In the genomic region with DNA sequence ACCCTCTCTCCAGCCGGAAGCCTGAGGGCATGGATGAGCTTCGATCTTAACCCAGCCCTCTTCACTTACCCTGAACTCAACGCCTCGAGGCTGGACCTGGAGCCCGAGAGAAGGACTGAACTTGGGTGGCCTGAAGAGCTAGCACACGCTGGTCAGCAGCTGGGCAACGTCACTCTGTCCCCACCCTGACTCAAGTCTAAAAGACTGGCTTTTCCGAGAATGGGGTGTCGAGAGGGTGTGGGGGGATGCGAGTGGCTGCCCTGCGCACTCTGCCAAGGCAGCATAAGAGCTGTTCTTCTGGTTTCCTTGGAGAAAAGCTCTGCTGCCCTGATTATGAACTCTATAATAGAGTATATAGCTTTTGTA, we compare ENCODE assay signal across 7 mouse cellular contexts. TPM values are rescaled to one million over a fixed set of nuclear protein-coding genes. Genes with fewer than 3 reads are reported as not detected.
DNase-seq lines count a peak whose midpoint lies in the region; ATAC-seq and TF ChIP-seq lines count a peak whose summit lies in the region.

No protein-coding gene starts in this region.

- WGBS in lung, embryonic 16.5 days, result 0% methylated on average over 11 of the region's 11 CpGs
- WGBS in limb, embryonic 11.5 days, result 1% methylated on average over 11 of the region's 11 CpGs
- WGBS in olfactory bulb, adult 2 months, result 6% methylated on average over 11 of the region's 11 CpGs

- no peaks in the 10 kb centered on the region for H3K36me3 ChIP-seq in lung, embryonic 16.5 days (ENCODE audit: control insufficient read depth, insufficient read depth, low read length)
- H3K36me3 ChIP-seq in limb, embryonic 11.5 days (ENCODE audit: control insufficient read depth, insufficient read depth, low read length), result no peaks in the 10 kb centered on the region

- peak overlapping the region; percentile 72 for H3K4me3 ChIP-seq in lung, embryonic 16.5 days (ENCODE audit: low read length)
- peak overlapping the region; percentile 68 for H3K4me3 ChIP-seq in embryonic fibroblast, embryonic 13.5 days (ENCODE audit: insufficient read depth, low read length)
- peak overlapping the region; percentile 76 for H3K4me3 ChIP-seq in limb, embryonic 11.5 days (ENCODE audit: low read depth, low read length)
- peak overlapping the region; percentile 63 for H3K4me3 ChIP-seq in olfactory bulb, adult 2 months (ENCODE audit: insufficient read depth, low read depth, low read length)

- no peaks in the 10 kb centered on the region for H3K27me3 ChIP-seq in lung, embryonic 16.5 days (ENCODE audit: control insufficient read depth, insufficient read depth, low read depth, low read length)
- no peaks in the 10 kb centered on the region for H3K27me3 ChIP-seq in limb, embryonic 11.5 days (ENCODE audit: control insufficient read depth, insufficient read depth, low read length)

- peak overlapping the region; percentile 100 for H3K27ac ChIP-seq in lung, embryonic 16.5 days (ENCODE audit: low read length)
- peak overlapping the region; percentile 93 for H3K27ac ChIP-seq in embryonic fibroblast, embryonic 13.5 days (ENCODE audit: insufficient read depth, low read length)
- peak overlapping the region; percentile 96 for H3K27ac ChIP-seq in limb, embryonic 11.5 days (replicated peaks; ENCODE audit: low read depth, low read length)
- H3K27ac ChIP-seq in olfactory bulb, adult 2 months (ENCODE audit: insufficient read depth, low read depth, low read length), result peak overlapping the region; percentile 70

- H3K9ac ChIP-seq in lung, embryonic 16.5 days (ENCODE audit: low read length), result peak overlapping the region; percentile 94
- peak overlapping the region; percentile 91 for H3K9ac ChIP-seq in limb, embryonic 11.5 days (ENCODE audit: low read length)

- ATAC-seq in lung, embryonic 16.5 days (ENCODE audit: low read depth), result no peak
- no peak for ATAC-seq in limb, embryonic 11.5 days (ENCODE audit: insufficient number of reproducible peaks, low FRiP score, low TSS enrichment, low read depth)

- no peak for TF ChIP-seq CTCF in embryonic fibroblast, embryonic 13.5 days (IDR thresholded peaks at IDR 0.05; ENCODE audit: borderline replicate concordance, insufficient read depth, low read length)
- TF ChIP-seq CTCF in olfactory bulb, adult 2 months (IDR thresholded peaks at IDR 0.05; ENCODE audit: insufficient read depth, low read depth, low read length), result no peak

- H3K4me2 ChIP-seq in lung, embryonic 16.5 days (ENCODE audit: low read depth, low read length), result peak overlapping the region; percentile 67
- H3K4me2 ChIP-seq in limb, embryonic 11.5 days (ENCODE audit: low read depth, severe bottlenecking), result peak overlapping the region; percentile 62

- peaks cover 59% of the 10 kb centered on the region for H3K4me1 ChIP-seq in lung, embryonic 16.5 days (replicated peaks; ENCODE audit: control insufficient read depth, insufficient read depth, low read length)
- H3K4me1 ChIP-seq in embryonic fibroblast, embryonic 13.5 days (ENCODE audit: control insufficient read depth, insufficient read depth, low read length), result peaks cover 24% of the 10 kb centered on the region
- H3K4me1 ChIP-seq in limb, embryonic 11.5 days (ENCODE audit: control insufficient read depth, insufficient read depth, low read length), result peaks cover 46% of the 10 kb centered on the region
- H3K4me1 ChIP-seq in olfactory bulb, adult 2 months (ENCODE audit: control insufficient read depth, insufficient read depth, low read length), result peaks cover 33% of the 10 kb centered on the region

- TF ChIP-seq POLR2A in embryonic fibroblast, embryonic 13.5 days (IDR thresholded peaks at IDR 0.05; ENCODE audit: low read depth, low read length), result no peak; the same call in 1 of the 2 replicates
- no peak for TF ChIP-seq POLR2A in olfactory bulb, adult 2 months (IDR thresholded peaks at IDR 0.05; ENCODE audit: insufficient read depth, low read depth, low read length)

- intact Hi-C loops in left cerebral cortex, postnatal 10 days (cut with DNase I), result no loop called here

- H3K9me3 ChIP-seq in lung, embryonic 16.5 days (ENCODE audit: control insufficient read depth, low read length), result no peaks in the 10 kb centered on the region
- no peaks in the 10 kb centered on the region for H3K9me3 ChIP-seq in limb, embryonic 11.5 days (ENCODE audit: control insufficient read depth, low read length)

- no peak for DNase-seq in lung, postnatal 25 days (ENCODE audit: low spot score)
- DNase-seq in limb, embryonic 11.5 days (ENCODE audit: low spot score), result no peak
- DNase-seq in left cerebral cortex, postnatal 10 days (ENCODE audit: extremely low spot score in 1 of 2, low spot score in 2 of 2), result no peak
- DNase-seq in thymus, postnatal 0 days (ENCODE audit: low spot score), result no peak

RNA-seq across cellular contexts. Expression of a gene that starts 1.6 kb away (rescaled TPM):
- polyA plus RNA-seq in lung, embryonic 16.5 days (2015; fragmentation: Nextera tagmentation; extraction: Ambion mirVana), result 560 and 561 TPM in 2 replicates
- polyA plus RNA-seq in embryonic fibroblast, embryonic 13.5 days (2011; ENCODE audit: insufficient read length, low read depth, missing spikeins), result 201 and 239 TPM in 2 replicates
- 534 and 581 TPM in 2 replicates for polyA plus RNA-seq in limb, embryonic 11.5 days (2014; fragmentation: Nextera tagmentation; extraction: Ambion mirVana)
- not detected in 2 replicates for polyA plus RNA-seq in olfactory bulb, adult 2 months (2012; ENCODE audit: insufficient read depth, insufficient read length, low replicate concordance, missing spikeins)
- 10 to 100 TPM; 37.3 to 54.8 TPM for total RNA-seq in left cerebral cortex, postnatal 10 days (2021)
- polyA plus RNA-seq in thymus, postnatal 0 days (2015; fragmentation: Nextera tagmentation; extraction: Ambion mirVana), result 262 and 327 TPM in 2 replicates

RNA-seq across cellular contexts. Expression of a gene that starts 27.3 kb away (rescaled TPM):
- 18.4 and 18.8 TPM in 2 replicates for polyA plus RNA-seq in lung, embryonic 16.5 days (2015; fragmentation: Nextera tagmentation; extraction: Ambion mirVana)
- polyA plus RNA-seq in embryonic fibroblast, embryonic 13.5 days (2011; ENCODE audit: insufficient read length, low read depth, missing spikeins), result 0.78 and 1.1 TPM in 2 replicates
- 4.7 and 5.7 TPM in 2 replicates for polyA plus RNA-seq in limb, embryonic 11.5 days (2014; fragmentation: Nextera tagmentation; extraction: Ambion mirVana)
- 129 TPM in 1 of 2 replicates, not detected in the other for polyA plus RNA-seq in olfactory bulb, adult 2 months (2012; ENCODE audit: insufficient read depth, insufficient read length, low replicate concordance, missing spikeins)
- 1 to 10 TPM in 1 of 2 experiments, under 1 TPM in 1; 0.97 to 1.9 TPM for total RNA-seq in left cerebral cortex, postnatal 10 days (2021)
- polyA plus RNA-seq in thymus, postnatal 0 days (2015; fragmentation: Nextera tagmentation; extraction: Ambion mirVana), result 58.9 and 64.1 TPM in 2 replicates

Comparison
In these comparisons a context has a peak if more than half of its experiments do, and no peak if none do; other contexts are left out.
1. RNA of a gene that starts 1.6 kb away (polyA plus RNA-seq): 534 to 581 TPM in limb, embryonic 11.5 days, 560 to 561 TPM in lung, embryonic 16.5 days, 262 to 327 TPM in thymus, postnatal 0 days and 201 to 239 TPM in embryonic fibroblast, embryonic 13.5 days; not detected in olfactory bulb, adult 2 months; every median in the first group is over 100 times any median in the second.
2. Peak in every context shown above with its lines, with median percentiles within 50 percentile points of each other: H3K27ac ChIP-seq and H3K4me3 ChIP-seq.